Mouse (Mus musculus) heart, adult 2 months (tissue): ENCODE results near the gene Arhgef28. TPM values are rescaled to one million over a fixed set of nuclear protein-coding genes. Genes with fewer than 3 reads are reported as not detected.
"Not testable (repeated sequence)": the region's sequence is repeated elsewhere in the genome, so short reads cannot be mapped to it uniquely, and the experiment has no call there.

ENCODE experiments used
- DNase-seq, 2 experiments: peaks; one replicate each; pipeline ENCODE4 v3.0.0; 2021
- H3K27ac ChIP-seq: fragments of 200-600 bp; 2 replicates; pipeline ENCODE4 v1.8.1; 2022
- H3K27me3 ChIP-seq: fragments of 200-500 bp; 2 replicates; pipeline ENCODE4 v1.6.1; 2012; ENCODE audit warnings: mild to moderate bottlenecking, low read length, inconsistent platforms, mixed read lengths; ENCODE audit not compliant: control insufficient read depth, insufficient read depth
- H3K36me3 ChIP-seq: fragments of 200-500 bp; 2 replicates; pipeline ENCODE4 v1.6.1; 2012; ENCODE audit warnings: low read length, inconsistent platforms; ENCODE audit not compliant: control insufficient read depth, insufficient read depth
- H3K4me1 ChIP-seq: fragments of 200-500 bp; 2 replicates; pipeline ENCODE4 v1.6.1; 2011; ENCODE audit warnings: low read length; ENCODE audit not compliant: control insufficient read depth, insufficient read depth
- H3K4me3 ChIP-seq: fragments of 200-600 bp; 2 replicates; pipeline ENCODE4 v1.8.1; 2022
- H3K79me2 ChIP-seq: fragments of 200-500 bp; replicated peaks from 2 replicates; pipeline ENCODE4 v1.6.1; 2012; ENCODE audit warnings: mild to moderate bottlenecking, inconsistent platforms, low read length, moderate library complexity, mixed read lengths; ENCODE audit not compliant: control insufficient read depth, insufficient read depth
- H3K9ac ChIP-seq: fragments of 200-500 bp; 2 replicates; pipeline ENCODE4 v1.6.1; 2012; ENCODE audit warnings: low read depth, mild to moderate bottlenecking, control low read depth, inconsistent platforms, low read length, mixed read lengths
- CTCF ChIP-seq: fragments of 200-600 bp; IDR thresholded peaks from 2 replicates; pipeline ENCODE4 v1.8.1; 2022; ENCODE audit warnings: antibody characterized with exemption, mild to moderate bottlenecking, moderate library complexity
- EP300 ChIP-seq: fragments of 200-500 bp; IDR thresholded peaks from 2 replicates; pipeline ENCODE4 v1.6.1; 2011; ENCODE audit warnings: low read depth, low read length, control low read depth; ENCODE audit not compliant: insufficient read depth
- POLR2A ChIP-seq: fragments of 200-500 bp; IDR thresholded peaks from 2 replicates; pipeline ENCODE4 v1.6.1; 2011; ENCODE audit warnings: mild to moderate bottlenecking, low read depth, low read length, control low read depth; ENCODE audit not compliant: insufficient read depth
- whole genome bisulfite sequencing: fragments of 180-500 bp; shearing (Covaris S2); methylation state at CpG from one replicate; pipeline ENCODE4 v1.1.7; 2018; 5-methylcytosine and 5-hydroxymethylcytosine counted together
- intact Hi-C: fragments of 180-260 bp; cut with DNase I; formaldehyde crosslinking; loops from one replicate; pipeline ENCODE4 v1.15.1; 2025
- polyA plus RNA-seq: library from polyadenylated mRNA; depleted of rRNA; stranded (reverse); fragments of >200 nt; gene quantifications from 2 replicates; pipeline ENCODE4 v1.2.3, GENCODE M21; 2012
- total RNA-seq, 2 experiments: library from RNA; stranded (reverse); gene quantifications; 2 replicates each; pipeline ENCODE4 v1.2.3; 2021

Arhgef28 gene
- total and polyA plus RNA-seq, 3 experiments = 2.4 to 5.2 (median 4.6) TPM

DNA sequence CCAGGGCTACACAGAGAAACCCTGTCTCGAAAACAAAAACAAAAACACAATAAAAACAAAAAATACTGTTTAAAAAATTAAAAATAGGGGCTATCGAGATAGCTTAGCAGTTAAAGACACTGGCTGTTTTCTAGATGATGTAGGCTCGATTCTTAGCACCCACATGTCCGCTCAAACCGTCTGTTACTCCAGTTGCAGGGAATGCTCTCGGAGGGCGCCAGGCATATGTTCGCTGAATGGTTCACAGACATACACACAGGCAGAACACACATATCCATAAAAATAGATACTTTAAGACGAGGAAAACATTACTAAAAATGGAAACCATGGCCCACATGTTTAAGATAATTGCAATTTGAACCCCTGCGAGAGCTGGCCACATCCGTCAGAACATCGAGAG lies 181.6 kb downstream of the Arhgef28 start:
- no peaks in the 10 kb centered on the region for H3K27me3 ChIP-seq
- no peak for DNase-seq
- intact Hi-C loops = loop anchor here (10.0 kb wide), 1 partner anchor 790 kb away; no protein-coding TSS in a partner anchor
- no peak overlapping the region for H3K9ac ChIP-seq
- H3K36me3 ChIP-seq = no peaks in the 10 kb centered on the region
- H3K79me2 ChIP-seq = no peaks in the 10 kb centered on the region
- WGBS = 90% methylated on average over 12 of the region's 12 CpGs
- H3K4me1 ChIP-seq = peaks cover 10% of the 10 kb centered on the region
- no peak overlapping the region for H3K4me3 ChIP-seq
- H3K27ac ChIP-seq = no peak overlapping the region
- TF ChIP-seq EP300 (no peak), POLR2A (no peak), CTCF (no peak)

DNA sequence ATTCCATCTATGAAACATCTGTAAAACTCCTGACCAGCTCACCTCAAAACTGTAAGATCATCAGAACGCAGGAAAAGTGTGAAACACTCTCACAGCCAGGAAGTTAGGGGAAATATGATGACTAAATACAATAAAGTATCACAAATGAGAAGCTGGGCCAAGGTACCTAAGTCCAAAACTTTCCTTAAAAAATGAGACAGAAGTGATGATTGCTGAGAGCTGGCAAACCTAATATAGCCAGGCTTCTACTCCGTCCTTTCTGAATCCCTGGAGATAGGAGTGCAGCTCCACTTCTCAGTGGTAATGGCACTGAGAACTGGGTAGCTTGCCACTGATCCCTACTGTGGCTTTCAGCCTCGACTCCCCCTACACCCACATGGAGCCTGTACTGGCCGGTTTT lies 184.3 kb downstream of the Arhgef28 start:
- Histone ChIP-seq H3K36me3 (no peaks in the 10 kb centered on the region), H3K4me1 (peaks cover 2% of the 10 kb centered on the region), H3K9ac (no peak overlapping the region), H3K79me2 (no peaks in the 10 kb centered on the region), H3K27ac (no peak overlapping the region), H3K4me3 (no peak overlapping the region), H3K27me3 (no peaks in the 10 kb centered on the region; the same call in 1 of the 2 replicates)
- DNase-seq = no peak
- TF ChIP-seq CTCF (no peak), EP300 (no peak), POLR2A (no peak)
- intact Hi-C loops = loop anchor here (10.0 kb wide), 1 partner anchor 787 kb away; no protein-coding TSS in a partner anchor
- WGBS = 67% methylated on average over 4 of the region's 4 CpGs

DNA sequence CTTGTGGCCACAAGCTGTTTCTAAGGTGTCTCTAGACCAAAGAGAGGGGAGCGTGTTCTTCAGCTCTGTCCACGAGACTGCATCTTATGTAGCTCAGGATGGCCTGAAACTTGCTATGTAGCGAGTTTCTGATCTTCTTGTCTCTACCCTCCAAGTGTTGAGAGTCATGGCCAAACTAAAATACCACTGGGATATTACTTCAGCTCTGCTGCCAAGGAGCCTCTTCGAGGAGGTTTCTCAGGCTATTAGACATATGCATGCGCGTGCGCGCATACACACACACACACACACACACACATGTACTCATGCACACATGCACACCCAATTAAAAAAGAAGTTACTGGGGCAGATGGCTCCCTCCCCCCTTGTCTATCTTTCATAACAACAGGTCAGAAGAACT lies 187.4 kb downstream of the Arhgef28 start:
- 88% methylated on average over 8 of the region's 8 CpGs for WGBS
- H3K79me2 ChIP-seq, H3K27ac ChIP-seq, intact Hi-C loops, DNase-seq, H3K4me3 ChIP-seq, H3K4me1 ChIP-seq, H3K27me3 ChIP-seq, H3K9ac ChIP-seq, H3K36me3 ChIP-seq: not testable (repeated sequence)

DNA sequence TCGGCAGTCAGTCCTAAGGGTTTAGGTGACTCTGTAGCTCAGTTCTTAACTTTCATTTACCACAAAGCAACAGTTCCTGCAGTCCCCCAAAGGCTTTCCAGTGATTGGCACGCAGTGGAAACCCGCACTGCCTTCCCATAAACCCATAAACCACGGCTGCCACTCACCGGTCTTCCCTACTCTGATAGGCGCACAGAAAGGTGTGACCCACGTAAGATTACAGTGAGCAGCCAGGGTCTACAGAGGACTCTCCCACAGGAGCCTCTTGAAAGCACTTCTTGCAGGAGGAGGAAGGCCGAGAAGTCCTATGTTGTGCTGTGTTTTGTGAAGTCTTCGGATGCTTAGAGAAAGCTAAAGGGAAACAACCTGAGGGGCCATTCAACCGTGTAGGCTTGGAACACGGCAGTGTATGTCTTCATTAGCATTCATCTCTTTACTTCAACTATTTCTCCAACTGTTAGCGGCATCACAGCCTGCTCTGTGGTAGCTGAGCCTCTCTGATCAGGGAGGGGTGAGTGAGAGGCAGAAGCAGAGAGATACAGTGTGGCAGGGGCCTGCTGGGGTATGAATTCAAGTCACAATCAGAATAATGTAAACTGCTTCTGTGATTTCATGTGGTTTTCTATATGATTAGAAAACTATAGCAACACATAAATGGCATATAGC lies 189.2 kb downstream of the Arhgef28 start:
- H3K4me3 ChIP-seq = no peak overlapping the region
- H3K27me3 ChIP-seq = no peaks in the 10 kb centered on the region; the same call in 1 of the 2 replicates
- no peak overlapping the region for H3K27ac ChIP-seq
- intact Hi-C loops = no loop called here
- no peak overlapping the region for H3K9ac ChIP-seq
- H3K79me2 ChIP-seq = no peaks in the 10 kb centered on the region
- no peaks in the 10 kb centered on the region for H3K36me3 ChIP-seq
- no peaks in the 10 kb centered on the region; the same call in 1 of the 2 replicates for H3K4me1 ChIP-seq
- 56% methylated on average over 12 of the region's 12 CpGs for WGBS
- no peak for TF ChIP-seq POLR2A
- no peak for TF ChIP-seq EP300
- no peak for TF ChIP-seq CTCF
- DNase-seq = no peak

DNA sequence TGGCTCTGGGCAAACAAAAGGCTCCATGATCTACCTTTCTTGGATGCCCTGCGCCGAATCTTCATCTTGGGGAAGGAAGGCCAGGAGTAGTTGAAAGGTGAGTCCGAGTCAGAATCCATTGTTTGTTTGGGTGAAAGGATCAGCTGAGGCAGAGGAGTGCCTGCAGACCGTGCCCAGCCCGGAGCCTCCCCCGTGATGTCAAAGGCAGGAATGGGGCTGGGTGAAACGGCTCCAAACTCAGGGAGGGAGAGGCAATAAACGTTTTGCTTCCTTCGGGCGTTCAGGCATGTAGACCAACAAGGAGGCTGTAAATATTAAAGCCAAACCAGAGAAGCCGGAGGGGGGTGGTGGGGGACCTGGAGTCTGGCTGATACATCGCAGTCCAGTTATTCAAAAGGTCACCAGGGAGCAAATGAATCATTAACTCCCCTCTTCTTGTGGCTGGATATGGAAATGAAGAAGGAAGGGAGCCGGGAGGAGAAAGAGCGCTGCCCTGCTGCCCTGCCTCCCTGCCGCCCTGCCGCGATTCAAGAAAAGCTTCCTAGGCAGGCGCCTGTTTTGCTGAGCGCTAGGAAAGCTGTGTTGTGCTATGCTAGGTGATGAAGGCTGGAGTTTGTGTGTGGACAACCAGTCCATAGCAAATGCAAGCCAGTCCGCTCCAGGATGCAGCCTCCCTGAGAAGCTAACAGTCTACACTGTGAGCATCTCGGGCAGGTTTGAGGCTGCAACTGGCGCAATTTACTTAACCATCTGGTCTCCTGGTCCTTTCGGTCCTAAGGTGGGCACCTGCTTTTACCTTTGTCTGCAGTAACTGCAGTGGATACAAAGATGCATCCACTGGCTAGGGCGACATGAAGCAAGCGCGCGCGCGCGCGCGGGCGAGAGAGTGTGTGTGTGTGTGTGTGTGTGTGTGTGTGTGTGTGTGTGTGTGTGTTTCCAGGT lies 190.0 kb downstream of the Arhgef28 start:
- H3K36me3 ChIP-seq = no peaks in the 10 kb centered on the region
- no peak for DNase-seq
- H3K9ac ChIP-seq = no peak overlapping the region
- H3K4me3 ChIP-seq = no peak overlapping the region
- H3K27ac ChIP-seq = no peak overlapping the region
- no peaks in the 10 kb centered on the region for H3K79me2 ChIP-seq
- intact Hi-C loops = no loop called here
- WGBS = 37% methylated on average over 33 of the region's 33 CpGs
- no peak for TF ChIP-seq POLR2A
- no peak for TF ChIP-seq CTCF
- no peak for TF ChIP-seq EP300
- no peaks in the 10 kb centered on the region; the same call in 1 of the 2 replicates for H3K4me1 ChIP-seq
- no peaks in the 10 kb centered on the region; the same call in 1 of the 2 replicates for H3K27me3 ChIP-seq

DNA sequence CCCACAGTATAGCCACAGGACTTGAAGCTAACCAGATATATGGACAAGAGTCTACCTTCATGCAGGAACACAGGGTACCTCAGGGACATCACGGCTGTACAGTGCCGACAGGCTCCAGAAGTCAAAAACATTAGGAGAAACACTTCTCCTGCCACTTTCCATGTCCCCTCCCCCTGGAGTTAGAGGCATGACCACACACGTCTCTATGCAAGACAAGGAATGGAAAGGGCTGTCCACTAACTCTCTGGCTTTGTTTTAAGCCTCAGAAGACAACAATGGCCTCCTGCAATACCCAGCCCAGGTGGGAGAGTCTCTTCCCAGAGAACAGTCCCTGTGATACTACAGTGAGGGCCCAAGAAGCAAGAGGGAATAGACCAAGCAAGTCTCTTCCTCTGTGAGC lies 191.3 kb downstream of the Arhgef28 start:
- TF ChIP-seq EP300 = no peak
- TF ChIP-seq CTCF = no peak
- no peak for TF ChIP-seq POLR2A
- Histone ChIP-seq H3K4me1 (no peaks in the 10 kb centered on the region; the same call in 1 of the 2 replicates), H3K36me3 (no peaks in the 10 kb centered on the region), H3K4me3 (no peak overlapping the region), H3K27ac (no peak overlapping the region), H3K9ac (no peak overlapping the region), H3K79me2 (no peaks in the 10 kb centered on the region), H3K27me3 (no peaks in the 10 kb centered on the region; the same call in 1 of the 2 replicates)
- intact Hi-C loops = no loop called here
- DNase-seq = no peak
- 75% methylated on average over 3 of the region's 3 CpGs for WGBS
